Mouse (Mus musculus): Measurements from ENCODE around the gene Cyba.

GRCm38 (mm10) chr8:122398186-122398585 lies 34.5 kb downstream of the Cyba start:
- no peak for TF ChIP-seq CTCF (IDR thresholded peaks at IDR 0.05; ENCODE audit: low read depth, low read length)
- TF ChIP-seq POLR2A (IDR thresholded peaks at IDR 0.05; ENCODE audit: borderline replicate concordance, low read depth, low read length): no peak
